Mouse (Mus musculus): ENCODE data around the gene Dhodh. TPM values are rescaled to one million over a fixed set of nuclear protein-coding genes. Genes with fewer than 3 reads are reported as not detected.

Dhodh gene
- total and polyA plus RNA-seq, 3 experiments = 13.4 to 16.8 (median 13.8) TPM

GRCm38 (mm10) chr8:109564766-109565165 lies 43.7 kb downstream of the Dhodh start:
- DNase-seq = no peak
- Histone ChIP-seq H3K4me3 (peak overlapping the region; percentile 84), H3K27me3 (ENCODE audit: control insufficient read depth, insufficient read depth, low read length) (no peaks in the 10 kb centered on the region), H3K27ac (peak overlapping the region; percentile 92), H3K4me1 (ENCODE audit: control insufficient read depth, insufficient read depth, low read length) (no peaks in the 10 kb centered on the region), H3K9ac (ENCODE audit: low read depth, low read length) (peak overlapping the region; percentile 58; the same call in 1 of the 2 replicates), H3K36me3 (ENCODE audit: control insufficient read depth, insufficient read depth, low read length) (no peaks in the 10 kb centered on the region; the same call in 1 of the 2 replicates), H3K79me2 (replicated peaks; ENCODE audit: control insufficient read depth, insufficient read depth, low read length) (no peaks in the 10 kb centered on the region)
- intact Hi-C loops (cut with DNase I) = loop anchor here (5.0 to 10.0 kb wide), 3 partner anchors 213 to 1980 kb away; partner anchors contain the start of genes Ap1g1, Phlpp2 and Psmd7
- WGBS = 1% methylated on average over 10 of the region's 10 CpGs
- no peak for TF ChIP-seq CTCF (IDR thresholded peaks at IDR 0.05)
- TF ChIP-seq EP300 (IDR thresholded peaks at IDR 0.05; ENCODE audit: insufficient read depth, low read depth, low read length) = no peak
- no peak for TF ChIP-seq POLR2A (IDR thresholded peaks at IDR 0.05; ENCODE audit: insufficient read depth, low read depth, low read length)

GRCm38 (mm10) chr8:109563881-109564280 lies 44.6 kb downstream of the Dhodh start:
- no peak overlapping the region for H3K4me3 ChIP-seq
- WGBS = 67% methylated on average over 2 of the region's 2 CpGs
- intact Hi-C loops (cut with DNase I) = loop anchor here (10.0 kb wide), 2 partner anchors 301 to 1979 kb away; partner anchors contain the start of genes Phlpp2 and Psmd7

GRCm38 (mm10) chr8:109551663-109552062 lies 56.8 kb downstream of the Dhodh start:
- no peak for DNase-seq

More at GRCm38 (mm10) chr8:109563881-109564280, 44.6 kb downstream of the Dhodh start:
- Histone ChIP-seq H3K79me2 (replicated peaks; ENCODE audit: control insufficient read depth, insufficient read depth, low read length) (no peaks in the 10 kb centered on the region), H3K36me3 (ENCODE audit: control insufficient read depth, insufficient read depth, low read length) (no peaks in the 10 kb centered on the region; the same call in 1 of the 2 replicates), H3K27me3 (ENCODE audit: control insufficient read depth, insufficient read depth, low read length) (no peaks in the 10 kb centered on the region), H3K4me1 (ENCODE audit: control insufficient read depth, insufficient read depth, low read length) (no peaks in the 10 kb centered on the region), H3K27ac (no peak overlapping the region), H3K9ac (ENCODE audit: low read depth, low read length) (no peak overlapping the region)
- TF ChIP-seq POLR2A (IDR thresholded peaks at IDR 0.05; ENCODE audit: insufficient read depth, low read depth, low read length) = no peak
- TF ChIP-seq CTCF (IDR thresholded peaks at IDR 0.05) = no peak
- no peak for TF ChIP-seq EP300 (IDR thresholded peaks at IDR 0.05; ENCODE audit: insufficient read depth, low read depth, low read length)
- DNase-seq = no peak

GRCm38 (mm10) chr8:109544049-109544448 lies 64.4 kb downstream of the Dhodh start:
- no peak overlapping the region for H3K9ac ChIP-seq (ENCODE audit: low read depth, low read length)
- no peak for DNase-seq
- H3K4me3 ChIP-seq = no peak overlapping the region
- intact Hi-C loops (cut with DNase I) = no loop called here
- H3K4me1 ChIP-seq (ENCODE audit: control insufficient read depth, insufficient read depth, low read length) = no peaks in the 10 kb centered on the region
- TF ChIP-seq CTCF (IDR thresholded peaks at IDR 0.05) (no peak), EP300 (IDR thresholded peaks at IDR 0.05; ENCODE audit: insufficient read depth, low read depth, low read length) (no peak), POLR2A (IDR thresholded peaks at IDR 0.05; ENCODE audit: insufficient read depth, low read depth, low read length) (no peak)
- H3K27me3 ChIP-seq (ENCODE audit: control insufficient read depth, insufficient read depth, low read length) = no peaks in the 10 kb centered on the region
- H3K79me2 ChIP-seq (replicated peaks; ENCODE audit: control insufficient read depth, insufficient read depth, low read length) = no peaks in the 10 kb centered on the region
- H3K27ac ChIP-seq = no peak overlapping the region
- WGBS = 57% methylated on average over 3 of the region's 3 CpGs
- no peaks in the 10 kb centered on the region for H3K36me3 ChIP-seq (ENCODE audit: control insufficient read depth, insufficient read depth, low read length)

More at GRCm38 (mm10) chr8:109551663-109552062, 56.8 kb downstream of the Dhodh start:
- no peaks in the 10 kb centered on the region for H3K27me3 ChIP-seq (ENCODE audit: control insufficient read depth, insufficient read depth, low read length)
- TF ChIP-seq EP300 (IDR thresholded peaks at IDR 0.05; ENCODE audit: insufficient read depth, low read depth, low read length) = no peak
- no peak for TF ChIP-seq POLR2A (IDR thresholded peaks at IDR 0.05; ENCODE audit: insufficient read depth, low read depth, low read length)
- peak; percentile 70 for TF ChIP-seq CTCF (IDR thresholded peaks at IDR 0.05)
- H3K9ac ChIP-seq (ENCODE audit: low read depth, low read length) = no peak overlapping the region
- intact Hi-C loops (cut with DNase I) = no loop called here
- 54% methylated on average over 3 of the region's 3 CpGs for WGBS
- H3K36me3 ChIP-seq (ENCODE audit: control insufficient read depth, insufficient read depth, low read length) = no peaks in the 10 kb centered on the region
- H3K4me3 ChIP-seq = no peak overlapping the region
- no peaks in the 10 kb centered on the region for H3K4me1 ChIP-seq (ENCODE audit: control insufficient read depth, insufficient read depth, low read length)
- no peak overlapping the region for H3K27ac ChIP-seq
- no peaks in the 10 kb centered on the region for H3K79me2 ChIP-seq (replicated peaks; ENCODE audit: control insufficient read depth, insufficient read depth, low read length)

GRCm38 (mm10) chr8:109542748-109543519 lies 65.5 kb downstream of the Dhodh start:
- Histone ChIP-seq H3K27me3 (ENCODE audit: control insufficient read depth, insufficient read depth, low read length) (no peaks in the 10 kb centered on the region), H3K4me1 (ENCODE audit: control insufficient read depth, insufficient read depth, low read length) (no peaks in the 10 kb centered on the region), H3K36me3 (ENCODE audit: control insufficient read depth, insufficient read depth, low read length) (no peaks in the 10 kb centered on the region), H3K4me3 (no peak overlapping the region), H3K27ac (no peak overlapping the region), H3K9ac (ENCODE audit: low read depth, low read length) (no peak overlapping the region), H3K79me2 (replicated peaks; ENCODE audit: control insufficient read depth, insufficient read depth, low read length) (no peaks in the 10 kb centered on the region)
- DNase-seq = no peak
- 59% methylated on average over 8 of the region's 8 CpGs for WGBS
- intact Hi-C loops (cut with DNase I) = no loop called here
- no peak for TF ChIP-seq EP300 (IDR thresholded peaks at IDR 0.05; ENCODE audit: insufficient read depth, low read depth, low read length)
- no peak for TF ChIP-seq POLR2A (IDR thresholded peaks at IDR 0.05; ENCODE audit: insufficient read depth, low read depth, low read length)
- TF ChIP-seq CTCF (IDR thresholded peaks at IDR 0.05) = no peak

GRCm38 (mm10) chr8:109542165-109542564 lies 66.3 kb downstream of the Dhodh start:
- Histone ChIP-seq H3K36me3 (ENCODE audit: control insufficient read depth, insufficient read depth, low read length) (no peaks in the 10 kb centered on the region), H3K79me2 (replicated peaks; ENCODE audit: control insufficient read depth, insufficient read depth, low read length) (no peaks in the 10 kb centered on the region), H3K4me1 (ENCODE audit: control insufficient read depth, insufficient read depth, low read length) (no peaks in the 10 kb centered on the region), H3K4me3 (no peak overlapping the region), H3K27me3 (ENCODE audit: control insufficient read depth, insufficient read depth, low read length) (no peaks in the 10 kb centered on the region), H3K27ac (no peak overlapping the region), H3K9ac (ENCODE audit: low read depth, low read length) (no peak overlapping the region)
- intact Hi-C loops (cut with DNase I) = no loop called here
- TF ChIP-seq POLR2A (IDR thresholded peaks at IDR 0.05; ENCODE audit: insufficient read depth, low read depth, low read length) (no peak), EP300 (IDR thresholded peaks at IDR 0.05; ENCODE audit: insufficient read depth, low read depth, low read length) (no peak), CTCF (IDR thresholded peaks at IDR 0.05) (no peak)
- 66% methylated on average over 5 of the region's 5 CpGs for WGBS
- no peak for DNase-seq

Other genes starting within 250 kb of the Dhodh start
- gene Pmfbp1, start 114.6 kb downstream of the Dhodh start, total RNA-seq (2021) = not detected
- not detected in 2 replicates for gene Pmfbp1, start 114.6 kb downstream of the Dhodh start, polyA plus RNA-seq (2012; rRNA removed)
- 10 to 100 TPM; 13.1 to 13.2 TPM for gene Dhx38, start 42.8 kb downstream of the Dhodh start, total RNA-seq (2021)
- 8.6 and 9.7 TPM in 2 replicates for gene Dhx38, start 42.8 kb downstream of the Dhodh start, polyA plus RNA-seq (2012; rRNA removed)
- 1 to 10 TPM; 4.2 to 5.1 TPM for gene Txnl4b, start 42.8 kb downstream of the Dhodh start, total RNA-seq (2021)
- gene Txnl4b, start 42.8 kb downstream of the Dhodh start, polyA plus RNA-seq (2012; rRNA removed) = 4.8 and 5.0 TPM in 2 replicates
- gene Hp, start 29.5 kb downstream of the Dhodh start, total RNA-seq (2021) = 1 to 10 TPM; 6.7 to 8.9 TPM
- 21.2 and 76.1 TPM in 2 replicates for gene Hp, start 29.5 kb downstream of the Dhodh start, polyA plus RNA-seq (2012; rRNA removed)
- under 1 TPM in 1 of 2 experiments, not detected in 1; 0.08 TPM for gene Pkd1l3, start 5.8 kb upstream of the Dhodh start, total RNA-seq (2021)
- gene Pkd1l3, start 5.8 kb upstream of the Dhodh start, polyA plus RNA-seq (2012; rRNA removed) = 0.14 TPM in 1 of 2 replicates, not detected in the other
- gene Ist1, start 84.6 kb upstream of the Dhodh start, total RNA-seq (2021) = 10 to 100 TPM; 37.4 to 37.8 TPM
- gene Ist1, start 84.6 kb upstream of the Dhodh start, polyA plus RNA-seq (2012; rRNA removed) = 27.1 and 50.8 TPM in 2 replicates
- gene Zfp821, start 96.9 kb upstream of the Dhodh start, total RNA-seq (2021) = 1 to 10 TPM; 4.9 to 7.0 TPM
- gene Zfp821, start 96.9 kb upstream of the Dhodh start, polyA plus RNA-seq (2012; rRNA removed) = 4.3 and 5.6 TPM in 2 replicates
- 10 to 100 TPM; 20.0 to 23.0 TPM for gene Atxn1l, start 129.1 kb upstream of the Dhodh start, total RNA-seq (2021)
- 6.5 and 11.9 TPM in 2 replicates for gene Atxn1l, start 129.1 kb upstream of the Dhodh start, polyA plus RNA-seq (2012; rRNA removed)
- gene Ap1g1, start 169.9 kb upstream of the Dhodh start, total RNA-seq (2021) = 10 to 100 TPM; 38.3 to 39.0 TPM
- gene Ap1g1, start 169.9 kb upstream of the Dhodh start, polyA plus RNA-seq (2012; rRNA removed) = 20.4 and 39.3 TPM in 2 replicates